Mouse (Mus musculus): Measurements from ENCODE around the gene Gm45234. TPM values are rescaled to one million over a fixed set of nuclear protein-coding genes. Genes with fewer than 3 reads are reported as not detected.

Gene Gm45234
- polyA plus RNA-seq, 1 experiment from 2014 or later: not detected

- peaks cover 6% of the 10 kb centered on the region for H3K36me3 ChIP-seq (ENCODE audit: control insufficient read depth, insufficient read depth, low read length)
- H3K4me2 ChIP-seq (ENCODE audit: low read depth): peak within 1 kb of the TSS; percentile 96
- peak; percentile 95 for ATAC-seq (ENCODE audit: insufficient read depth, low FRiP score, low TSS enrichment)
- WGBS: under 1% methylated on average over 75 of the region's 76 CpGs
- peak within 1 kb of the TSS; percentile 84 for H3K9ac ChIP-seq (ENCODE audit: low read length)
- H3K4me3 ChIP-seq (ENCODE audit: low read depth, low read length): peak within 1 kb of the TSS; percentile 85
- H3K9me3 ChIP-seq (ENCODE audit: control insufficient read depth, low read length): no peaks in the 10 kb centered on the region
- H3K27ac ChIP-seq (ENCODE audit: low read depth, low read length): peak within 1 kb of the TSS; percentile 54
- peak; percentile 99 for DNase-seq (ENCODE audit: low spot score)
- peaks cover 11% of the 10 kb centered on the region for H3K4me1 ChIP-seq (ENCODE audit: control insufficient read depth, insufficient read depth, low read length)
- H3K27me3 ChIP-seq (ENCODE audit: control insufficient read depth, insufficient read depth, low read length): no peaks in the 10 kb centered on the region
Observed at GRCm38 (mm10) chr6:124711824-124712782, 43.7 kb downstream of the Gm45234 start, which contains the start of the genes Emg1 and Phb2. Gene Emg1 (minus strand): TSS chr6:124712178. Gene Phb2 (plus strand): TSS chr6:124712336.

GRCm38 (mm10) chr6:124708289-124708889 lies 47.4 kb downstream of the Gm45234 start:
- Histone ChIP-seq H3K27ac (ENCODE audit: low read depth, low read length) (no peak overlapping the region), H3K9ac (ENCODE audit: low read length) (no peak overlapping the region), H3K4me1 (ENCODE audit: control insufficient read depth, insufficient read depth, low read length) (peaks cover 9% of the 10 kb centered on the region), H3K27me3 (ENCODE audit: control insufficient read depth, insufficient read depth, low read length) (no peaks in the 10 kb centered on the region), H3K4me2 (ENCODE audit: low read depth) (no peak overlapping the region), H3K9me3 (ENCODE audit: control insufficient read depth, low read length) (no peaks in the 10 kb centered on the region), H3K4me3 (ENCODE audit: low read depth, low read length) (no peak overlapping the region), H3K36me3 (ENCODE audit: control insufficient read depth, insufficient read depth, low read length) (peaks cover 8% of the 10 kb centered on the region; the same call in 1 of the 2 replicates)
- no peak for DNase-seq (ENCODE audit: low spot score)
- ATAC-seq (ENCODE audit: insufficient read depth, low FRiP score, low TSS enrichment): no peak
- WGBS: 95% methylated on average over 10 of the region's 10 CpGs

GRCm38 (mm10) chr6:124706061-124706627 lies 49.7 kb downstream of the Gm45234 start:
- H3K27me3 ChIP-seq (ENCODE audit: control insufficient read depth, insufficient read depth, low read length): no peaks in the 10 kb centered on the region
- H3K9ac ChIP-seq (ENCODE audit: low read length): no peak overlapping the region
- no peak for DNase-seq (ENCODE audit: low spot score)
- H3K4me1 ChIP-seq (ENCODE audit: control insufficient read depth, insufficient read depth, low read length): peaks cover 3% of the 10 kb centered on the region; the same call in 1 of the 2 replicates
- peaks cover 8% of the 10 kb centered on the region; the same call in 1 of the 2 replicates for H3K36me3 ChIP-seq (ENCODE audit: control insufficient read depth, insufficient read depth, low read length)
- no peak for ATAC-seq (ENCODE audit: insufficient read depth, low FRiP score, low TSS enrichment)
- H3K9me3 ChIP-seq (ENCODE audit: control insufficient read depth, low read length): no peaks in the 10 kb centered on the region
- WGBS: 90% methylated on average over 5 of the region's 5 CpGs
- H3K4me2 ChIP-seq (ENCODE audit: low read depth): no peak overlapping the region
- no peak overlapping the region for H3K4me3 ChIP-seq (ENCODE audit: low read depth, low read length)
- H3K27ac ChIP-seq (ENCODE audit: low read depth, low read length): no peak overlapping the region

- ATAC-seq (ENCODE audit: insufficient read depth, low FRiP score, low TSS enrichment): no peak
- WGBS: 100% methylated on average over 2 of the region's 2 CpGs
- peaks cover 8% of the 10 kb centered on the region; the same call in 1 of the 2 replicates for H3K36me3 ChIP-seq (ENCODE audit: control insufficient read depth, insufficient read depth, low read length)
Observed at GRCm38 (mm10) chr6:124704417-124704816, 51.4 kb downstream of the Gm45234 start.

GRCm38 (mm10) chr6:124703789-124704188 lies 52.0 kb downstream of the Gm45234 start:
- DNase-seq (ENCODE audit: low spot score) (no peak), ATAC-seq (ENCODE audit: insufficient read depth, low FRiP score, low TSS enrichment) (no peak)
- H3K27me3 ChIP-seq (ENCODE audit: control insufficient read depth, insufficient read depth, low read length): no peaks in the 10 kb centered on the region
- no peak overlapping the region for H3K4me3 ChIP-seq (ENCODE audit: low read depth, low read length)
- no peak overlapping the region; the same call in 1 of the 2 replicates for H3K9ac ChIP-seq (ENCODE audit: low read length)
- 86% methylated on average over 7 of the region's 7 CpGs for WGBS
- H3K4me1 ChIP-seq (ENCODE audit: control insufficient read depth, insufficient read depth, low read length): no peaks in the 10 kb centered on the region
- no peak overlapping the region for H3K4me2 ChIP-seq (ENCODE audit: low read depth)
- H3K27ac ChIP-seq (ENCODE audit: low read depth, low read length): no peak overlapping the region
- no peaks in the 10 kb centered on the region for H3K9me3 ChIP-seq (ENCODE audit: control insufficient read depth, low read length)
- H3K36me3 ChIP-seq (ENCODE audit: control insufficient read depth, insufficient read depth, low read length): peaks cover 8% of the 10 kb centered on the region; the same call in 1 of the 2 replicates

More at GRCm38 (mm10) chr6:124704417-124704816, 51.4 kb downstream of the Gm45234 start:
- Histone ChIP-seq H3K27me3 (ENCODE audit: control insufficient read depth, insufficient read depth, low read length) (no peaks in the 10 kb centered on the region), H3K4me3 (ENCODE audit: low read depth, low read length) (no peak overlapping the region), H3K9ac (ENCODE audit: low read length) (no peak overlapping the region), H3K4me1 (ENCODE audit: control insufficient read depth, insufficient read depth, low read length) (no peaks in the 10 kb centered on the region), H3K4me2 (ENCODE audit: low read depth) (no peak overlapping the region), H3K9me3 (ENCODE audit: control insufficient read depth, low read length) (no peaks in the 10 kb centered on the region), H3K27ac (ENCODE audit: low read depth, low read length) (no peak overlapping the region)
- no peak for DNase-seq (ENCODE audit: low spot score)

- Histone ChIP-seq H3K36me3 (ENCODE audit: control insufficient read depth, insufficient read depth, low read length) (peaks cover 8% of the 10 kb centered on the region; the same call in 1 of the 2 replicates), H3K4me2 (ENCODE audit: low read depth) (no peak overlapping the region), H3K4me3 (ENCODE audit: low read depth, low read length) (no peak overlapping the region), H3K4me1 (ENCODE audit: control insufficient read depth, insufficient read depth, low read length) (no peaks in the 10 kb centered on the region), H3K9me3 (ENCODE audit: control insufficient read depth, low read length) (no peaks in the 10 kb centered on the region), H3K9ac (ENCODE audit: low read length) (no peak overlapping the region), H3K27me3 (ENCODE audit: control insufficient read depth, insufficient read depth, low read length) (no peaks in the 10 kb centered on the region), H3K27ac (ENCODE audit: low read depth, low read length) (no peak overlapping the region)
- WGBS: 61% methylated on average over 3 of the region's 3 CpGs
- ATAC-seq (ENCODE audit: insufficient read depth, low FRiP score, low TSS enrichment): peak; percentile 72; the same call in 1 of the 2 replicates
- DNase-seq (ENCODE audit: low spot score): peak; percentile 71
Observed at GRCm38 (mm10) chr6:124702784-124703103, 53.1 kb downstream of the Gm45234 start.

GRCm38 (mm10) chr6:124702102-124702783 lies 53.6 kb downstream of the Gm45234 start:
- Histone ChIP-seq H3K4me3 (ENCODE audit: low read depth, low read length) (no peak overlapping the region), H3K27ac (ENCODE audit: low read depth, low read length) (no peak overlapping the region; the same call in 1 of the 2 replicates), H3K4me2 (ENCODE audit: low read depth) (no peak overlapping the region), H3K27me3 (ENCODE audit: control insufficient read depth, insufficient read depth, low read length) (no peaks in the 10 kb centered on the region), H3K9me3 (ENCODE audit: control insufficient read depth, low read length) (no peaks in the 10 kb centered on the region), H3K9ac (ENCODE audit: low read length) (no peak overlapping the region), H3K4me1 (ENCODE audit: control insufficient read depth, insufficient read depth, low read length) (no peaks in the 10 kb centered on the region), H3K36me3 (ENCODE audit: control insufficient read depth, insufficient read depth, low read length) (peaks cover 8% of the 10 kb centered on the region; the same call in 1 of the 2 replicates)
- DNase-seq (ENCODE audit: low spot score): no peak
- 0 out of 2 replicates have a peak, but pooled peaks have one; percentile 14 for ATAC-seq (ENCODE audit: insufficient read depth, low FRiP score, low TSS enrichment)
- 94% methylated on average over 17 of the region's 17 CpGs for WGBS

GRCm38 (mm10) chr6:124701338-124701737 lies 54.5 kb downstream of the Gm45234 start:
- no peak overlapping the region for H3K9ac ChIP-seq (ENCODE audit: low read length)
- H3K4me1 ChIP-seq (ENCODE audit: control insufficient read depth, insufficient read depth, low read length): no peaks in the 10 kb centered on the region
- no peaks in the 10 kb centered on the region for H3K9me3 ChIP-seq (ENCODE audit: control insufficient read depth, low read length)
- peaks cover 8% of the 10 kb centered on the region; the same call in 1 of the 2 replicates for H3K36me3 ChIP-seq (ENCODE audit: control insufficient read depth, insufficient read depth, low read length)
- WGBS: 85% methylated on average over 8 of the region's 8 CpGs
- DNase-seq (ENCODE audit: low spot score) (no peak), ATAC-seq (ENCODE audit: insufficient read depth, low FRiP score, low TSS enrichment) (no peak)
- H3K27ac ChIP-seq (ENCODE audit: low read depth, low read length): no peak overlapping the region
- no peaks in the 10 kb centered on the region for H3K27me3 ChIP-seq (ENCODE audit: control insufficient read depth, insufficient read depth, low read length)
- H3K4me3 ChIP-seq (ENCODE audit: low read depth, low read length): no peak overlapping the region
- no peak overlapping the region for H3K4me2 ChIP-seq (ENCODE audit: low read depth)

All from neural tube, embryonic 11.5 days (tissue).